Mouse (Mus musculus) mature B cell (primary cell): Measurements from ENCODE around the gene Bloc1s5.

ENCODE experiments used
- in situ Hi-C: fragments of 300-500 bp; cut with MboI; formaldehyde crosslinking; loops from 2 replicates; pipeline ENCODE4 v1.14.3; 2019

Bloc1s5 gene

DNA sequence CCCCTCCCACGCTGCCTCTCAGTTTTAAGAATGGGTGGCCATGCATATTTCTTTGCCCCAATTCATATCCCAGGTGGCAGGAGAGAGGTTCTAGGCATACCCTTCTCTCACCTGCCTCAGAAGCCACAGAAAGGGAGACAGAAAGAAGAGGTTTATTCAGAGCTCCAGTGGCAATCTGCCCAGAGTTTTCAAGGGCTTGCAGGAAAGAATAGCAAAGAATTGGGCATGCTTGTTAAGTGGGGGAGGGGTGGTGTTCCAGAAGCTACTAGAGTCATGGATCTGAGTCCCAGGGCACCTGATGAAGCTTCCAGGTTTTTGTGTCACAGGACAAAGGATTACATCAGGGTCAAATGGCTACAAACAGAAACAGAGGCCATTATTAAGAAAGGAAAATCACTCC is 61.6 kb downstream of the Bloc1s5 start:
- in situ Hi-C loops: no loop called here

DNA sequence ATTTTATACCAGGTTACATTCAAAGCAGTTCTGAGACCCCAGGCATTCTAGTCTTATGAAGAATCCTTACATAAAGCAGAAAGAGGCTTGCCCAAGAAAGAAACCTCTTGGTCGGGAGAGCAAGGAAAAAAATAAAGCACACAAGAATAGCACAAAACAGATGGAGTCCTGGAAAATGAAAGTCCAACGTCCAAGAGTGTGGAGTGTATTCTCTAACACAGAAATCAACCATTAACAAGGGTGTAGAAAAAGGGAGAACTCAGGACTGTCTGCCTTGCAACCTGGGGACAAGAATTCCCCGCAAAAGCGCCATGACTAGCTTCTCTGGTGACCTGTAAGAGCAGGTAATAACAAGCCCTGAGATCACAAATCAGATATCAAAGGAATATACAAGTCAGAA is 69.7 kb downstream of the Bloc1s5 start:
- in situ Hi-C loops: no loop called here

DNA sequence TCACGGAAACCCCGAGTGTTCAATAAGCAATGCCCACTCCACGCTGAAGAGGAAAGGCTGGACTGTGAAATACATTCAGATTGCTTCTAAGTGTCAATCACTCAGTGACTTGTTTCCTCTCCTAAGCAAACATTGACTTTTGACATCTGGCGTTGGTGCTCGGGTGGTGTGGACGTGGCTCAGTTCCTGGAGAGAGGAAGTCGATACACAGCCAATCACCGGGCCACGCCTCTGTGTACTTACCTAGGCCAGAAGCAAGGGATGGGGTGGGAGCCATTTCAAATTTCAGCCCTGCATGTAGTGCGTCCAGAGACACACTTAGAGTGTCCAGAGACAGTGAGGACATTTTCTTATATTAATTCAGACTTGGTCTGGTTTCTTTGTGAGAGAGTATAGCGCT is 80.3 kb downstream of the Bloc1s5 start:
- in situ Hi-C loops: no loop called here

DNA sequence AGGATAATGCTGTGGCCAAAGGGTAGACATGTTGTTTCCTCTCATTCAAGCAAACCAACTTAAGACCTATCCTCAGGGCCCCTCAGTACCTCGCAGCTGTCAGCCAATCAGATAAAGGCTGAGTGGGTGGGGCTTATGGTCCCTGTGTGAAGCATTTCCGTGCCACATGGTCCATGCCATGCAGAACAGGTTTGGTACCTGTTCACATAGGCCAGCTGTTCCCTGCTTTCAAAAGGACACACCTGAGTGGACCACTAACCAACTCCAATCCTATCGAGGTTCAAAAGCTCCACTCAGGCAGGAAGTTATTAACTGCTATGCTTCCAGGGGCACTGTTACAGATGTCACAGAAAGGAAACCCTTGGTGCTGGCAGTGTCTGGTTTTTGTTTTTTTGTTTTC is 80.7 kb downstream of the Bloc1s5 start:
- in situ Hi-C loops: no loop called here

DNA sequence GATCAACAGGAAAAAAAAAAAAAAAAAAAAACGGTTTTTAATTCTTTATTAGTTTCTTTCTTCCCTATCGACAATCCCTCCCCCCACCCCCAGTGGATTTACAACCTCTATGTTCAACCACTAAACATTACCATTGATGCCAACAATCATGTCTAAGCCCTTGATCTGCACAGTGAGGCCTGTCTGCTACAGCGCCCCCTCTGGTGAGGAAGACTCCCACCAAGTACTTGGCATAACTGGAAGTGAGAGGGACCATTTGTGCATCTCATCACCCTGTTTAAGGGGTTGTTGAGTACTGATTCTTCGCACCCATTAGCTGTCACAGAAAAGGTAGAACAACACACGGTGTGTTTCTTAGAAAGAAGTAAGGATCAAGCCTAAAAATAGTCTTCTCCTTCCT is 86.2 kb downstream of the Bloc1s5 start:
- in situ Hi-C loops: no loop called here

DNA sequence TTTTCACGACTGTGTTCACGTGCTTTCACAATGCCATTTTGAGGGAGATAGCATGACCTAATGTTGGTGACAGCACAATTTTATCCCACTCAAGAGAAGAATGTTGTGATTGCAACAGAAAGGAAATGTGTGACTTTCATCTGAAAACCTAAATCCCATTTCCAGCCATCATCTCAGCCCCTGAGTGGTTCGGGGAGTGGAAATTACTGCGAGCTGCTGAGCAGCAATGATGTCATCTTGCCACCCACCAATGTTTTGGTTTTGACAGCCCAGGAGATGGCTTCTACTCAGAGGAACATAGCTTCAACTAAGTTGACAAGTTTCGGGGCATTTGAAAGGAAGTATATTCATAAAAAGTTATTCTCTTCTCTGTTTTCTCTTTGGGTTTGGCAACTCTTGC is 87.2 kb downstream of the Bloc1s5 start:
- in situ Hi-C loops: no loop called here

DNA sequence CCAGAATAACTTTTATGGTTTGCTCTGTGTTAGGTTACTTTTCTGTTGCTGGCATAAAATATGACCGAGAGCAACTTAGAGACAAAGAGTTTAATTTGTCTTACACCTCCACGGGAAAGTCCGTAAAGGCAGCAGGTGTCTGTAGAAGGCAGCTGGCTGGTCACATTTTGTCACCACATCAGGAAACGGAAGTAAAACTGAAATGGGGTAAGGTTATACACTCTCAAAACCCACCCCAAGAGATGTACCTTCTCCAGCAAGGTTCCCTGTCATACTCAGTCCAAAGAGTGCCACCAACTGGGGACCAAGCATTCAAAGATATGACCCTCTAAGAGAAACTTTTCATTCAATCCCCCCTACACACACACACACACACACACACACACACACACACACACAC is 88.2 kb downstream of the Bloc1s5 start:
- in situ Hi-C loops: no loop called here

DNA sequence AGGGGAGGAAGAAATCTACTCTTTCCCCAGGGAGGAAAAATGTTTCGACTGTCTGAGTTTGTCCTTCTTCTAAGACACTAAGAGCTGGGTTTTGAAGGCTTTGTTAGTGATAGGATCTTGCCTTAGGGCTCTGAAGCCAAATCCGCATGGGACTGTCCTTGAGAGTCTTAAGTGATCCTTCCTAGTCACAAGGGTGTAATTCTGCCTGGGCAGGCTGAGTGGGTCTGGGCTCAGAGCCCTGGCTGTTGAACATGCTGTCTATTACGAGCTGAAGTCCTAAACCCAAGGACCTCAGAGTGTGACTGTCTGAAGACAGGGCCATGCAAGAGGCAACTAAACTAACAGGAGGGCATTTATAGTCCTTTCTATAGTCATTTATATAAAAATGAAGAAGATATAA is 89.4 kb downstream of the Bloc1s5 start:
- in situ Hi-C loops: no loop called here

DNA sequence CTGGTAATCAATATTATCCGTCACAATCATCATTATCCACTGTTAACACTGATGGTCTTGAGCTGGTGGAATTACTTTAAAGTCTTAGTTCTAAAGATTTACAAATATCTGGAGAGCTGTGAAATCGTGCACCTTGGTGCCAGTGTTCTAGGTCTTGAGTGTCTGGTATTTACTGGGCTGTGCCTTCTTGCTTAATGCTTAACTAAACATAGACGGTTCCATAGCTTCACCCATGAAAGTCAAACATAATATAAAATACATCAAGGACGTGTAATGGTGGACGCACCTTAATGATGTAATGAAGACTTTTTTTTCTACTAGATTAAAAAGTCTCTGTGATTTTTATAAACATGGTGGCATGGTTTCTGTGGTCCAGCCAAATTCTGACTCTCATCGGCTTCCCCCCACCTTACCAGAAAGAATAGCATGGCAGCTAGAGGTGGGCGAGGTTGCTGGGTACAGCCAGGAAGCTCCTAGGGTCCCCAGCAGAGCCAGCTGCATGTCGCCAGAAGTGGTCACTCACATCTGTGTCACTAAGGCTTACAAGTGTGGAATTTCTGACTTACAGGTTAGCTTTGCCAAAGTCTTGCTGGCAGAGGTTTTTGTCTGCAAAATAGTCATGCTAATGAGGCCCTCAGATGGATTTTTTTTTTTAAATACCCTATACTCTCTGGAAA is 90.0 kb downstream of the Bloc1s5 start:
- in situ Hi-C loops: no loop called here

DNA sequence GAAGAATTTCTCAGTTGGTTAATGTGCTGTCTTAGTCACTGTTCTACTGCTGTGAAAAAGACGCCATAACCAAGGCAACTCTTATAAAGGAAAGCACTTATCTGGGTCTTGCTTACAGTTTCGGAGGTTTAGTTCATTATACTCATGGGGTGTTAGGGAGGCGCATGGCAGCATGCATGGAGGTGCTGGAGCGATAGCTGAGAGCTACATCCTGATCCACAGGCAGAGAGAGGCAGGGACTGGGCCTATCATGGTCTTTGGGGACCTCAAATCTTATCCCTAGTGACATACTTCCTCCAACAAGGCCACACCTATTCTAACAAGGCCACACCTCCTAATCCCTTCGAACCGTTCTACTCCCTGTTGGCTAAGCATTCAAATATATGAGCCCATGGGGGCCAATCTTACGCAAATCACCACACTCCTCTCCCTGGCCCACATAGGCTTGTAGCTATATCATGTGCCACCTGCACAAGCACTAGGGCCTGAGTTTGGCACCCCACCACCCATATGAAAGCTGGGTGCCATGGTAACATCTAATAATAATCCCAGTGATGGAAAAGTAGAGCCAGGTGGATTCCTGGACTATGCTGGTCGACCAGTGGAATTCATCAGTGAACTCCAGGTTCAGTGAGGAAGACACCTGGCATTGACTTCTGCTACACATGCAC is 91.3 kb downstream of the Bloc1s5 start:
- in situ Hi-C loops: no loop called here
